Mouse (Mus musculus) myocyte (in vitro differentiated cells): ENCODE data around the gene Rps2. TPM values are rescaled to one million over a fixed set of nuclear protein-coding genes. Genes with fewer than 3 reads are reported as not detected.

Experiments
- H3K27me3 ChIP-seq: one replicate; pipeline ENCODE4 v1.6.1; 2011; ENCODE audit not compliant: control insufficient read depth, insufficient read depth, insufficient read length
- H3K36me3 ChIP-seq: one replicate; pipeline ENCODE4 v1.6.1; 2011; ENCODE audit not compliant: control insufficient read depth, insufficient read depth
- H3K4me2 ChIP-seq: one replicate; pipeline ENCODE4 v1.6.1; 2011; ENCODE audit warnings: low read depth, control low read depth
- H3K4me3 ChIP-seq: one replicate; pipeline ENCODE4 v1.5.1; 2011; ENCODE audit warnings: mild to moderate bottlenecking, control low read depth, moderate library complexity
- H3K79me2 ChIP-seq: one replicate; pipeline ENCODE4 v1.6.1; 2011; ENCODE audit not compliant: control insufficient read depth, insufficient read depth
- H3ac ChIP-seq: one replicate; pipeline ENCODE4 v1.6.1; 2011; ENCODE audit not compliant: control insufficient read depth, insufficient read length
- CEBPB ChIP-seq: IDR thresholded peaks from 2 replicates; pipeline ENCODE4 v1.6.1; 2011; ENCODE audit warnings: mild to moderate bottlenecking, moderate library complexity; ENCODE audit not compliant: poor library complexity, insufficient read depth, severe bottlenecking
- E2F4 ChIP-seq: IDR thresholded peaks from one replicate; pipeline ENCODE4 v1.6.1; 2011; ENCODE audit warnings: mild to moderate bottlenecking, control low read depth, moderate library complexity; ENCODE audit not compliant: insufficient read depth
- MAX ChIP-seq: IDR thresholded peaks from one replicate; pipeline ENCODE4 v1.6.1; 2011; ENCODE audit warnings: low read depth, mild to moderate bottlenecking, control low read depth
- MYOD1 ChIP-seq, 3 experiments: IDR thresholded peaks; one replicate each; pipeline ENCODE4 v1.6.1; 2011; ENCODE audit warnings: control low read depth in 2 of 3, low read depth in 2 of 3, mild to moderate bottlenecking in 2 of 3, moderate library complexity in 1 of 3; ENCODE audit not compliant: insufficient read length in 2 of 3, control insufficient read depth in 1 of 3
- MYOG ChIP-seq, 3 experiments: IDR thresholded peaks; one replicate each; pipeline ENCODE4 v1.6.1; 2011; ENCODE audit warnings: control low read depth in 2 of 3, low read depth in 2 of 3, mild to moderate bottlenecking in 2 of 3; ENCODE audit not compliant: insufficient read length in 2 of 3, control insufficient read depth in 1 of 3, insufficient read depth in 1 of 3
- POLR2A ChIP-seq: IDR thresholded peaks from one replicate; pipeline ENCODE4 v1.6.1; 2011; ENCODE audit warnings: low read depth, mild to moderate bottlenecking, control low read depth, moderate library complexity; ENCODE audit not compliant: insufficient read length
- POLR2AphosphoS2 ChIP-seq: IDR thresholded peaks from one replicate; pipeline ENCODE4 v1.6.1; 2011; ENCODE audit warnings: low read depth, control low read depth; ENCODE audit not compliant: insufficient read length
- REST ChIP-seq: IDR thresholded peaks from one replicate; pipeline ENCODE4 v1.6.1; 2011; ENCODE audit warnings: mild to moderate bottlenecking, control low read depth, moderate library complexity; ENCODE audit not compliant: insufficient read depth, insufficient read length
- SRF ChIP-seq: IDR thresholded peaks from one replicate; pipeline ENCODE4 v1.6.1; 2011; ENCODE audit warnings: low read depth; ENCODE audit not compliant: control insufficient read depth, insufficient read length
- TCF12 ChIP-seq: IDR thresholded peaks from one replicate; pipeline ENCODE4 v1.6.1; 2011; ENCODE audit warnings: mild to moderate bottlenecking, control low read depth; ENCODE audit not compliant: poor library complexity, insufficient read depth, severe bottlenecking
- TCF3 ChIP-seq: IDR thresholded peaks from one replicate; pipeline ENCODE4 v1.6.1; 2011; ENCODE audit warnings: low read depth, control low read depth; ENCODE audit not compliant: insufficient read length
- USF1 ChIP-seq: IDR thresholded peaks from one replicate; pipeline ENCODE4 v1.6.1; 2011; ENCODE audit warnings: low read depth, mild to moderate bottlenecking, control low read depth, moderate library complexity
- polyA plus RNA-seq: library from polyadenylated mRNA; unstranded; fragments of >200 nt; fragmentation: generic; extraction: Trizol; gene quantifications from one replicate; pipeline ENCODE4 v1.2.1, GENCODE M21; 2012; ENCODE audit warnings: missing spikeins

The Rps2 gene
- polyA plus RNA-seq, 1 experiment = 178 TPM

DNA sequence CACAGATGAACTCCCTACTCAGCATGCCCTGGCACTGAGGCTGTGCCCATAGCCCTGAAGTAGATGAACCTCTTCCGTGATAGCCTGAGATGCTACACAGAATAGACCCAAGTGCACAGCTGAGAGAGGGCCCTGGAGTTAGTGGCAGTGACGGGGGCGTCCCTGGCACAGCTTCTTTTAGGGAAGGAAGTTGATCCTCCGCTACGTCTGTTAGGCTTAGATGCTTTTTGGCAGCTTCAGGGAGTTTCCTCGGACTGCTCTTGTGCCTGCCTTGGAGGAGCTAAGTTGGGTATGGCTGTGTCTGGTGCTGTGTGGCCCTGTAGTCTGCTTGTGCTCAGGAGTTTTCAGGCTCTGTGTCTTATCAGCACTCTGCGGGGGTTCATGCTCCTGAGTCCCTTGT is 43.6 kb upstream of the Rps2 start:
- TF ChIP-seq MAX = no peak
- TF ChIP-seq TCF3 = no peak
- no peak for TF ChIP-seq E2F4
- TF ChIP-seq SRF = no peak
- no peak for TF ChIP-seq USF1
- TF ChIP-seq MYOG (IDR thresholded peaks at IDR 0.05; ENCODE audit: control insufficient read depth in 1 of 3, insufficient read depth in 1 of 3, insufficient read length in 2 of 3, low read depth in 2 of 3) = no peak
- no peak for TF ChIP-seq POLR2A
- no peak for TF ChIP-seq REST
- TF ChIP-seq TCF12 = no peak
- no peak for TF ChIP-seq POLR2AphosphoS2
- TF ChIP-seq CEBPB = no peak
- TF ChIP-seq MYOD1 (IDR thresholded peaks at IDR 0.05; ENCODE audit: control insufficient read depth in 1 of 3, insufficient read length in 2 of 3, low read depth in 2 of 3) = no peak
- H3ac ChIP-seq = no peak overlapping the region
- peaks cover 65% of the 10 kb centered on the region for H3K79me2 ChIP-seq
- no peak overlapping the region for H3K4me2 ChIP-seq
- H3K4me3 ChIP-seq = no peak overlapping the region
- H3K36me3 ChIP-seq = no peaks in the 10 kb centered on the region
- no peaks in the 10 kb centered on the region for H3K27me3 ChIP-seq

DNA sequence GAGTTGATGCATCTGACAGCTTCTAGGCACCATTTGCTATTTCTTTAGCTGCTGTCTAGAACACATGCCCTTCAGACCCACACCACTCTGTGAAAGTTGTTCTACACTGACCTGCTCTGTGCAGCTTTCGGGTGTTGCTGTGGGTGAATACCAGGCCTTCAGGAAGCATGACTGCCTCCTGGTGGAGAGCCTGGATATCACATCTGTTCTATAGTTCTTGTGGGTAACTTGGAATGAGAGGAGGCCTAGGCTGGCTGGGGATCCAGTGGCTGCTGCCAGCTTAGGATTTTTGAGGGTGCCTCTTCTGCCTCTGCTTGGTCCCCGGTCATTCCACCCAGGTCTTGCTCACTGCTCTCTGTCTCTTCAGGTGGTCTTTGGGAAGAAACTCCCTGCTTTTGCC is 41.7 kb upstream of the Rps2 start:
- H3K27me3 ChIP-seq = no peaks in the 10 kb centered on the region
- H3K36me3 ChIP-seq = no peaks in the 10 kb centered on the region
- peaks cover 49% of the 10 kb centered on the region for H3K79me2 ChIP-seq
- no peak overlapping the region for H3K4me2 ChIP-seq
- TF ChIP-seq REST (no peak), MAX (no peak), TCF3 (no peak), POLR2A (no peak), TCF12 (no peak), SRF (no peak)
- H3K4me3 ChIP-seq = no peak overlapping the region
- H3ac ChIP-seq = no peak overlapping the region

DNA sequence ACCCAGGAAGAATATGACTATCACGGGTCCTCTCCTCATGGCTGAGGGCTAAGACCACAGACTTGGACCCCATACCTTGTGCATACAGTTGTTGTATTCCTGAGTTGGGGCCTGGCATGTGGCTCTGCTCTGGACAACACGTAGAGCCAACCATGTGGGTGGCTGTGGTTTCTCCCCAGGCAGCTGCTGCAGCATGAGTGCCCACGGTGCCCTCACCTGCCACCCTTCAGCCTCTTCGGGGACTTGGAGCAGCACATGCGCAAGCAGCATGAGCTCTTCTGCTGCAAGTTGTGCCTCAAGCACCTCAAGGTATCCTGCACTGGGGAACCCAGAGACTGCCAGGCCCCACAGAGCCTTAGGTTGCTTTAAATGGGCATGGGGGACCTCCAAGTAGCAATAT is 41.0 kb upstream of the Rps2 start:
- peaks cover 6% of the 10 kb centered on the region for H3K36me3 ChIP-seq
- H3K27me3 ChIP-seq = no peaks in the 10 kb centered on the region
- no peak overlapping the region for H3K4me3 ChIP-seq
- peaks cover 42% of the 10 kb centered on the region for H3K79me2 ChIP-seq
- TF ChIP-seq USF1 (no peak), SRF (no peak), MYOG (IDR thresholded peaks at IDR 0.05; ENCODE audit: control insufficient read depth in 1 of 3, insufficient read depth in 1 of 3, insufficient read length in 2 of 3, low read depth in 2 of 3) (peak in 2 of 3 experiments; percentile 87 to 95), TCF12 (no peak), MAX (no peak), TCF3 (peak; percentile 30), E2F4 (no peak), POLR2AphosphoS2 (no peak), MYOD1 (IDR thresholded peaks at IDR 0.05; ENCODE audit: control insufficient read depth in 1 of 3, insufficient read length in 2 of 3, low read depth in 2 of 3) (peak in 2 of 3 experiments; percentile 71 to 93), CEBPB (no peak), REST (no peak)
- no peak overlapping the region for H3ac ChIP-seq
- H3K4me2 ChIP-seq = no peak overlapping the region

DNA sequence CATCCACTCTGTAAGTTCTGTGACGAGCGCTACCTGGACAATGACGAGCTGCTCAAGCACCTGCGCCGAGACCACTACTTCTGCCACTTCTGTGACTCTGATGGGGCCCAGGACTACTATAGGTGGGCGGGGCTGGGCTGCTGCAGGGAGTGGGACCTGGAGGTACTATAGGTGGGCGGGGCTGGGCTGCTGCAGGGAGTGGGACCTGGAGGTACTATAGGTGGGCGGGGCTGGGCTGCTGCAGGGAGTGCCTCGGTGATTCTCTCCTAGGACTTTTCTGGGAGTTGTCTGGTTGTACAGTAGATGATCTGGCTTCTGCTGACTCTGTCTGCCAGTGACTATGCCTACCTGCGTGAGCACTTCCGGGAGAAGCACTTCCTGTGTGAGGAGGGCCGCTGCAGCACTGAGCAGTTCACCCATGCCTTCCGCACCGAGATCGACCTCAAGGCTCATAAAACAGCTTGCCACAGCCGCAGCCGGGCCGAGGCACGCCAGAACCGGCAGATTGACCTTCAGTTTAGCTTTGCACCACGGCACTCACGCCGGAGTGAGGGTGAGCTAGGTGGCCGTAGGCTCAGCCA is 40.3 kb upstream of the Rps2 start:
- Histone ChIP-seq H3K27me3 (no peaks in the 10 kb centered on the region), H3ac (no peak overlapping the region), H3K36me3 (peaks cover 8% of the 10 kb centered on the region), H3K4me3 (no peak overlapping the region), H3K4me2 (no peak overlapping the region), H3K79me2 (peaks cover 35% of the 10 kb centered on the region)
- TF ChIP-seq MAX = no peak
- TF ChIP-seq CEBPB = no peak
- no peak for TF ChIP-seq MYOG (IDR thresholded peaks at IDR 0.05; ENCODE audit: control insufficient read depth in 1 of 3, insufficient read depth in 1 of 3, insufficient read length in 2 of 3, low read depth in 2 of 3)
- TF ChIP-seq TCF12 = no peak
- TF ChIP-seq USF1 = no peak
- no peak for TF ChIP-seq REST
- TF ChIP-seq POLR2AphosphoS2 = no peak
- TF ChIP-seq SRF = no peak
- TF ChIP-seq POLR2A = no peak
- no peak for TF ChIP-seq TCF3
- TF ChIP-seq MYOD1 (IDR thresholded peaks at IDR 0.05; ENCODE audit: control insufficient read depth in 1 of 3, insufficient read length in 2 of 3, low read depth in 2 of 3) = no peak
- TF ChIP-seq E2F4 = no peak

DNA sequence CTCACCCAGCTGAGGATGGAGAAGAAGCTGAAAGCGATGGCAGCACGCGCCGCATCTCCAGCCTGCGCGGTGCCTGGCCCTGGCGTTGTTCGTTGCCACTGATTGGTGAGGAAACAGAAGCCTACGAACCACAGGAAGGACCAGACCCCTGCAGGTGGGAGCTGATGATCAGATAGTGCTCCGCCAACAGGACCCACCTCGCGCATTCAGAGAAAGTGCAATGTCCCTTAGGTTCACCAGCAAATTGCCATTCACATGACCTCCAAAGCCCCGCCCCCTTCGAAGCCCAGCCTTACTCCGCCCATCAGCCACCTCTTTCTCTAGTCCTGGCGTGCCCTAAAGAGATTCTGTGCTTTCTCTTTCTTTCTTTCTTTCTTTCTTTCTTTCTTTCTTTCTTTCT is 31.4 kb upstream of the Rps2 start:
- H3K27me3 ChIP-seq = no peaks in the 10 kb centered on the region
- H3K36me3 ChIP-seq = peaks cover 5% of the 10 kb centered on the region
- no peak overlapping the region for H3K4me3 ChIP-seq
- TF ChIP-seq POLR2AphosphoS2 = no peak
- no peak overlapping the region for H3ac ChIP-seq
- H3K79me2 ChIP-seq = no peaks in the 10 kb centered on the region
- H3K4me2 ChIP-seq = no peak overlapping the region
